Mouse (Mus musculus): ENCODE measurements around the gene 1500009C09Rik.

- TF ChIP-seq GATA1 (IDR thresholded peaks at IDR 0.05; ENCODE audit: borderline replicate concordance, low read length) (no peak), FLI1 (IDR thresholded peaks at IDR 0.05; ENCODE audit: low read length) (no peak)
Measured at GRCm38 (mm10) chr15:82224602-82225215, 27.5 kb upstream of the 1500009C09Rik start.
